Mouse (Mus musculus): ENCODE data around the gene Eif4e. TPM values are rescaled to one million over a fixed set of nuclear protein-coding genes. Genes with fewer than 3 reads are reported as not detected.
"Not testable (repeated sequence)": the region's sequence is repeated elsewhere in the genome, so short reads cannot be mapped to it uniquely, and the experiment has no call there.

The Eif4e gene
- total RNA-seq, 2 experiments from 2014 or later, result 121 TPM

- DNase-seq, result no peak
- intact Hi-C loops (cut with DNase I), result no loop called here
Observed at GRCm38 (mm10) chr3:138514749-138515148, 11.2 kb upstream of the Eif4e start.

GRCm38 (mm10) chr3:138515656-138516370 lies 10.2 kb upstream of the Eif4e start:
- intact Hi-C loops (cut with DNase I), result no loop called here
- DNase-seq, result no peak

- intact Hi-C loops (cut with DNase I), result no loop called here
- no peak for DNase-seq
Observed at GRCm38 (mm10) chr3:138517881-138518280, 8.1 kb upstream of the Eif4e start.

GRCm38 (mm10) chr3:138519218-138519617 lies 6.8 kb upstream of the Eif4e start:
- intact Hi-C loops (cut with DNase I), result no loop called here
- DNase-seq, result no peak

GRCm38 (mm10) chr3:138523956-138524355 lies 2.0 kb upstream of the Eif4e start:
- no peak for DNase-seq
- intact Hi-C loops (cut with DNase I), result no loop called here

GRCm38 (mm10) chr3:138525494-138525893 lies 485 bp upstream of the Eif4e start:
- intact Hi-C loops (cut with DNase I), result no loop called here
- no peak for DNase-seq

- peak; percentile 87 to 97 for DNase-seq
- intact Hi-C loops (cut with DNase I), result no loop called here
Observed at GRCm38 (mm10) chr3:138526916-138527666, 1.1 kb downstream of the Eif4e start.

- intact Hi-C loops (cut with DNase I), result no loop called here
- DNase-seq, result peak; percentile 47 to 58
Observed at GRCm38 (mm10) chr3:138527667-138528231, 1.8 kb downstream of the Eif4e start.

GRCm38 (mm10) chr3:138528265-138528664 lies 2.3 kb downstream of the Eif4e start:
- no peak for DNase-seq
- intact Hi-C loops (cut with DNase I), result no loop called here

GRCm38 (mm10) chr3:138530578-138531478 lies 4.8 kb downstream of the Eif4e start:
- intact Hi-C loops (cut with DNase I), result no loop called here
- DNase-seq, result no peak

GRCm38 (mm10) chr3:138531479-138532181 lies 5.7 kb downstream of the Eif4e start:
- intact Hi-C loops (cut with DNase I), result no loop called here
- no peak for DNase-seq

GRCm38 (mm10) chr3:138532764-138533163 lies 6.8 kb downstream of the Eif4e start:
- intact Hi-C loops (cut with DNase I), result no loop called here
- no peak for DNase-seq

- intact Hi-C loops (cut with DNase I), result no loop called here
- DNase-seq, result no peak
Observed at GRCm38 (mm10) chr3:138536031-138536430, 10.1 kb downstream of the Eif4e start.

GRCm38 (mm10) chr3:138542621-138543020 lies 16.6 kb downstream of the Eif4e start:
- intact Hi-C loops (cut with DNase I), result no loop called here
- DNase-seq, result no peak

GRCm38 (mm10) chr3:138544117-138544516 lies 18.1 kb downstream of the Eif4e start:
- intact Hi-C loops (cut with DNase I), result no loop called here
- DNase-seq, result no peak

GRCm38 (mm10) chr3:138546678-138547077 lies 20.7 kb downstream of the Eif4e start:
- DNase-seq, result no peak
- intact Hi-C loops (cut with DNase I), result no loop called here

- intact Hi-C loops (cut with DNase I), result no loop called here
Observed at GRCm38 (mm10) chr3:138549045-138549444, 23.1 kb downstream of the Eif4e start.

GRCm38 (mm10) chr3:138550336-138551123 lies 24.6 kb downstream of the Eif4e start:
- no peak for DNase-seq
- intact Hi-C loops (cut with DNase I), result loop anchor here (10.0 kb wide), 1 partner anchor 354 kb away; no protein-coding TSS in a partner anchor

More at GRCm38 (mm10) chr3:138549045-138549444, 23.1 kb downstream of the Eif4e start:
- DNase-seq, result no peak

- not testable (repeated sequence) for DNase-seq
- intact Hi-C loops (cut with DNase I), result loop anchor here (10.0 kb wide), 1 partner anchor 350 kb away; no protein-coding TSS in a partner anchor
Observed at GRCm38 (mm10) chr3:138555279-138555678, 29.3 kb downstream of the Eif4e start.

Measured in gastrocnemius, postnatal 36 days (tissue).